Mouse (Mus musculus): ENCODE measurements at regions not wholly inside any gene's neighbourhood (a gene's known extent, or its start where the extent isn't known, plus 50 kb on each side); places are given as distances from the start of the nearest gene placed in this dataset.

DNA sequence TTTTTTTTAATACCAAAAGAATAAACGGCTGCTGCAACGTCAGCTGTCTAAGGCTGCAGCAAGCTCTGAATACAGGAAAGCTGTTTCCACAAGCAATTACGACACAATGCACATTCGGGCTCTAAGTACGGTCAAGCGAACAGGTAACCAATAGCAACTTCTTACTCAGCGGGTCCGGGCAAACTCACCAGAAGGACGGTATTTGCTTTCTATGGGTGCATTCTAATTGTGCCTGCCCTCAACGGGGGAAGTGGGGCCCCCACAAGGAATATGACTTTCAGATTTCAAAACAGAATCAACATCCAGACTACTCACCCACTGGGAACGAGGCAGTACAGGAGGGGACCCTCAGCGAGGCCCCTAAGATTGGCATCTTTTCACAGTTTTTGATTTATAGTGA is 280.1 kb upstream of the Sash1 start:
- no peak for DNase-seq (ENCODE audit: low spot score)

- DNase-seq (ENCODE audit: low spot score) = no peak
Measured at GRCm38 (mm10) chr10:9165598-9165997, 279.7 kb upstream of the Sash1 start.

GRCm38 (mm10) chr10:9164333-9164732 is 278.5 kb upstream of the Sash1 start:
- DNase-seq (ENCODE audit: low spot score) = no peak

DNA sequence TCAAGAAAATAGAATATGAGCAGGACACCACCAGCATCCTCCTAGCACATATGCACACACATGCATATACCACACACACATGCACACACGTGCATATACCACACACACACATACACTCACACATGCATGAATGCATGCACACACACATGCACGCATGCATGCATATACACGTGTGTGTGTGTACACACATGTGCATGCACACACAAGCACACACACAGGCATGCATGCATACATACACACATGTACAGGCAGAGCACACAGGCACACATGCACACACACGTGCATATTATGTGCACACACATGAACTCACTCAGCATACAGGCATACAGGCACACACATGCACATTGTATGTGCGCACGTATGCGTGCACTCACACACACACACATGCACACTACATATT is 275.7 kb upstream of the Sash1 start:
- no peak for DNase-seq (ENCODE audit: low spot score)

DNA sequence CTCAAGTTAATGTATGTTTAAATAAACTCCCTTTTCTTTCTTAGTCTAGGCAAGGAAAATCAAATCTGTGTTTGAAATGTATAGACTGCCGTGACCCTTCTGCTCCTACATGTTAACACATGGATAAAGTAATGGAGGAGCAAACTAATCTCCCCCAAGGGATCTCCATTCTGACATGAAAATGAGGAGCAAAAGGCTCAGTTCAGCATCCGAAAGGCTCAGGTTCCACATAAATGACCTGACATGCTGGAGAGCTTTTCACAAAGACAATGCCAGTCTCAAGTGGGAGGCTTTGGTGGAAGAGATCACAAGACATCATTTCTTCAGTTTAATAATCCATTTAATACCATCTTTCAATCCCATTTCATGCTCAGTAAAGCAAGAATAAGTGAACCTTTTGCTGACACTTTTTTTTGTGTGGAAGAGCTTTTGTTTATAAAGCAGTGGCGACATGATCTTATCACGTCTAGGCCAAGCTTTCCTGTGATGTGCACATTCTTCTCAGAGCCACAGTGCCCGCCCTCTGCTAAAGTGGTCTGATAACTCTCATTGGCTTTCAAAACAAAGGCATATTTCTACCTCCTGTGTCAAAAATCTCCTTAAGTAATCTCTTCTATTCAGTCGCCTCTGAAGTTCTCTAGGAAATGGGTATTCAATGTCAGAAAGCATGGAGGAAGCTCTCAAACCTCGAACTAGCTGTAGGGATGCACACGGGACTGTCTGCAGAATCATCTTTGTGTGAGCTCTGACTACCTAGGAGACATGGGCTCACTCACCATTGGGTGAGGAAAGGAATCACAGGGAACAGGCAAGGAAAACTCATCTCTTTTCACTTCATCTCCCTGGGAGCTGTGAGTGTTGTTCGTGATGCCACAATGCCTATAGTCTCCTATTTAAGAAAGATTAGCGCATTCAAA is 271.7 kb upstream of the Sash1 start:
- DNase-seq (ENCODE audit: low spot score) = no peak

DNA sequence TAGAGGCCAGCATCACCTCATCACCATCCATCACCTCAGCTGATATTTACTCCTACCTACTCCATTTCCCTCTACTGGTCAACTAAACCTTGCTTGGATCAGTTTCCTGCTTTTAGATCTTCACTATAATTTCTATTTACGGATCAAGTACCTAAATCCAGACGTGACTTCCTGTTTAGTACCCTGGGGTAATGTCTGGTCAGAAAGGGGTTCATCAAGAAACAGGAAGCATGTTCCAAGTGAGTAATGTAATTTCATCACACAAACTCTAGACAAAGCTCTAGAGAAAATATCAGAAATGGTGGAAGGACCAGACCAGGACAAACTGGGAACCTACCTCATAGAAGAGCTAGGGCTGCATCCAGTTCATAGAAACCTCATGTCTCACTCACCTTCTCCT is 250.2 kb upstream of the Sash1 start:
- no peak for DNase-seq (ENCODE audit: low spot score)

DNA sequence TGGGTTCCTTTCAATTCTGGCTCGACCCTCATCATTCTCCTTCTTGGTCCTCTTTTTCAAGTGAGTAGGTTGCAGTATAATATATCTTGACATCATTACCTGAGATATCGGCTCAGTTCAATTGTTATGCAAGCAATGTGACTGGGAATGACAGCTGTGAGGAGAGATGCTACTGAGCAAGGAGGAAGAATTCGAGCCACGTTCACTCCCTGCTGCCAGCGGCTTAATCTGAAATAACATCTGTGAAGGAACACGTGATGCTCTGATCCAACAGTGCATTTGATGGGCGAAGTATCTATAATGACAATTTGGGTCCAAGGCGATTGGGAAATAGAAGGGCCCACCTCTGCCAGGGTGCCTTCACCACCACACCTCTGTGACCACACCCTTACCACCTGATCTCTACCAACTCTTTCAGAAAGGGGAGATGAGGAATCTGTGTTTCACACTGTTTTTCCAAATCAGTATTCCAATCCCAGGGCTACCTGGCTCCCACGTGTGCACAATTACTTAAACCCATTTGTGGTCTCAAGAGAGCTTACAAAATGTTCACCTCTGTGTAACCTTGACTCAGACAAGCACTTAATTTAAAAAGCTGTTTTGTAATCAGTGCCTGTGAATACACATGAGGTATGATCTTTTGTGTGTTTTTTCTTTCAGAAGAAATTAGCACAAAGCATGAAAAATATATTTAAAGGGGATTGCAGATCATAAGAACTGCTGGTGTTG is 248.6 kb upstream of the Sash1 start:
- DNase-seq (ENCODE audit: low spot score) = no peak

- DNase-seq (ENCODE audit: low spot score) = no peak
Measured at GRCm38 (mm10) chr10:9130061-9130460, 244.2 kb upstream of the Sash1 start.

- DNase-seq (ENCODE audit: low spot score) = no peak
Measured at GRCm38 (mm10) chr10:9119249-9119648, 233.4 kb upstream of the Sash1 start.

GRCm38 (mm10) chr10:9117648-9118551 is 232.0 kb upstream of the Sash1 start:
- no peak for DNase-seq (ENCODE audit: low spot score)

- DNase-seq (ENCODE audit: low spot score) = no peak
Measured at GRCm38 (mm10) chr10:9117134-9117533, 231.3 kb upstream of the Sash1 start.

DNA sequence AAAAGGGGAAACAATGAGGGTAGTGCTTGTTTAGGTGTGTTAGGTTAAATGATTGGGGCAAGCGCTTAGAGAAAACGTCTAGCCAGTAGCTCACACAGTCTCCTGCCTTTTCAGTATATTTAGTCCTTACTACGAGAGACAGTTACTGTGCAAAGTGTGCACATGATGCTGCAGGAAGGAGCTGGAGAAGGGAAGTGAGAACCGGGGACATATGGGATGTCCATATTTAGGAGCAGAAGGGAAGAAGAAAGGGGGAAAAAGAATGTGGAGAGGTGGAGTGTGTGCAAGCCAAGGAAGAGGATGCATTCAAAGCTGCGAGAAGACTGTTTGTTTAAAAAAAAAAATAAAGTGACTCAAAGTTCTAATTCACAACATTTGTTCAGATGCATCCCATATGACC is 227.8 kb upstream of the Sash1 start:
- DNase-seq (ENCODE audit: low spot score) = no peak

GRCm38 (mm10) chr10:9111051-9111450 is 225.2 kb upstream of the Sash1 start:
- no peak for DNase-seq (ENCODE audit: low spot score)

DNA sequence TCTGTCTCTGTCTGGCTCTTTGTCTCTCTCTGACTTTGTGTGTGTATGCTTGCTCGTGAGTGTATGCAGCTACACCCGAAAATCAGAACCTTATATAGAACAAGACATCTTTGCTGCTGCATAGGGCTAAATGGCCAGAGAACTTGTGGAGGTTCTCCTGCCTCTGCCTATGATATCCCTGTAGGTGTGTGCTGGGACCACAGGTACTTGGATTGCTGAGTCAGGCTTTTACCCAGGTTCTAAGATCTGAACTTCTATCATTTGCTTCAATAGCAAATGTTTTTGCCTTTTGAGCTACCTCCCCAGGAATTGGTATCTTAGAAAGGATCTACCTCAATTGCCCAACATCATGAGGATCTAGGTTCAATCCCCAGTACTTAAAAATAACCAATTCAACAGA is 210.3 kb upstream of the Sash1 start:
- no peak for DNase-seq (ENCODE audit: low spot score)

DNA sequence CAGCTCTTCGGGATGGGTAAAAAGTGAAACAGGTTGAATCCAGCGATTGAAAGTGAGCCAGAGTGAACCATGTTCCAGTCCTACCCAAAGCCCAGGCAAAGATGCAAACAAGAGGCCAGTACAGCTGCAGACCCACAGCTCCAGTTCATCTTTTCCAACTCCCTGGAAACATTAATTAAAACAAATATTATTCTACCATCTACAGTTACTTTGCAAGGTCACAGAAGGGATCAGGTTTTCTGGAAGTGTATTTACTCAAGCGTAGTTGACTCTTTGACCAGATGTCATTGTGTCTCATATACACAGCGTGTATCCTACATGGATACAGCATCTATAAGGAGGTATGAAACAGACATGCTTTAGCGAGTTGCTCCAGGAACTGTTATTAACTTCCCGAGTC is 209.3 kb upstream of the Sash1 start:
- DNase-seq (ENCODE audit: low spot score) = no peak

DNA sequence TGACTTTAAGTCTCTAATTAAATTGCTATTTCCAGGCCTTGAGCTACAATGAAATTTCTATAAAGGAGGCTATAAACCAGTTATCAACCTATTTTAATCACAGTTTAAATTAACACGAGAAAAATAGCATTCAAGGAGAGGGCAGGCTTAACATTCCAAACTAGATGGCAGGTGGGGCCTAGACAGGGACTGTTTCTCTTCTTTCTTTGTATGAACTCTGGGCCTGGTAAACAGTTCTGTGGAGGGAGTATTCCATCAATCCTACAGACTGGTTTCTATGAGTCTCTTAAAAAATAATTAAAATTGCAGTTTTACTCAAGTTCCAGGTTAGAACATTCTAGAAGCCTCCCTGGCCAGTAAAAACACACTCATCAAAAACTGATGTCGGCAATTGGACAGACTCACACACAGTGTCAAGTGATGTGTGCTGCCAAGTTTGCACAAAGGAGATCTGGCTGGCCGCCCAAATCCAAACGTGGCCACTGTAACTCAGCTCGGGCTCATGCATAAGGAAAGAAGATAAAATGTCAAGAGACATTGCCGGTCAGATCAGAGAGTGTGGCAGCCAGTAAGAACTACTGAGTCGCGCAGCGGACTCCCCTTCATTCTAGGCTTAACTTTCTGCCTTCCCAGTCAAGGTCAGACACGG is 206.5 kb upstream of the Sash1 start:
- DNase-seq (ENCODE audit: low spot score) = peak; percentile 19

DNA sequence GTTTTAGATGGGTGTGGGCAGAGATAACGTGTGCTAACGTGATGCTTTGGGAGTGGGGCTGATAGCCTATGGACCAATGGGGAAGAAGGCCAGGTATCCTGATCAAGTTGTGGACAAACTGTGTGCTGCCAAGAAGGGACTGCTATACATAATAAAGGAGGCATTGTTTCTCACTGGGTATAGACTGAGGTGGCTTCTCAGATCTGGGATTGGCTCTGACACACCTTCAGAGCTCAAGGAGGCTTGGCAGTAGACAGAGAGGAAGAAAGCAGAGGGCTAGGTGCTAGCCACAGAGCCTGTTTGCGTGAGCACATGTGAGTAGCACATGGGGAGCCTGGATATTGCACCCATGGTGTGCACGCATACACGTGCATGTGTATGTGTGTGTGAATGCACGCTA is 205.1 kb upstream of the Sash1 start:
- DNase-seq (ENCODE audit: low spot score) = no peak

- DNase-seq (ENCODE audit: low spot score) = no peak
Measured at GRCm38 (mm10) chr10:9087871-9088270, 202.0 kb upstream of the Sash1 start.

- DNase-seq (ENCODE audit: low spot score) = no peak
Measured at GRCm38 (mm10) chr10:9087171-9087570, 201.3 kb upstream of the Sash1 start.

GRCm38 (mm10) chr10:9086666-9087065 is 200.8 kb upstream of the Sash1 start:
- DNase-seq (ENCODE audit: low spot score) = no peak

DNA sequence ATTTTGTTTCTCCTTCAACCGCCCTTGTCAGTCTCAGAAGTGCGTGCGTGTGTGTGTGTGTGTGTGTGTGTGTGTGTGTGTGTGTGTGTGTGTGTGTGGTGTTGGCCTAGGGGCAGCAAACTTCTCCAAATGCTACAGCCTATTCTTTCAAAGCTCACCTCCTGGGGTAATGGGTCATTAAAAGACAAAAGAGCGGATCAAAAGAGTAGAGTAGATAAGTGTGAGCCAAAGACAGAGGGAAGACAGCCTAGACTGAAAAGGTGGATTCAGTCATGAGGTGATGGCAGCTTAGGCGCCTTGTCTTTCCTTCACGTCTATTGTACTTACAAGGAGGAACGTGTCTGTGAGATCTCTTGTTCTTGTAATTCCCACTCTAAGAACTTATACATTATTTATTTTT is 199.6 kb upstream of the Sash1 start:
- no peak for DNase-seq (ENCODE audit: low spot score)

DNA sequence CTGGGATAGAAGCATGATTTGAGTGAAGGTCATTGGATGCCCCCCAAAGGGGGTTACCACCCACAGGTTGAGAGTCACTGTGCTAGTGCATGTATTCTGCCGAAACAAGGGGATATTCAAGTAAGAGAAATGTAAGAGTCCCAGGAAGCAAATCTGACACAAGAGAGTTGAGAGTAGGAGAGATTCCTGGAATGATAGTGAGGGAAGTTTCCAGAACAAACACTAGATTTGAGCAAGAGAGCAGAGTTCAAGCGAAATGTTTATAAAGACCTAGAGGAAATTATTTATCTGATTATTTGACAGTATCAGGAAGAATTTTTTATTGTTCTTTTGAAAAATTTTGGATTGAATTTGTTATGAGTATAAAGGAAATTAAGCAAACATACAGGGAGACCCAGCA is 189.0 kb upstream of the Sash1 start:
- DNase-seq (ENCODE audit: low spot score) = no peak
